Mouse (Mus musculus) E14TG2a.4 (cell line): ENCODE measurements around the gene Stra6.

Source experiments
- CTCF ChIP-seq: conservative IDR thresholded peaks from 2 replicates; pipeline ENCODE4 v1.5.1; 2014; ENCODE audit warnings: low read length
- NANOG ChIP-seq: IDR thresholded peaks from 2 replicates; pipeline ENCODE4 v1.6.1; 2014; ENCODE audit warnings: borderline replicate concordance, low read length, mixed read lengths
- POU5F1 ChIP-seq: IDR thresholded peaks from 2 replicates; pipeline ENCODE4 v1.6.1; 2014; ENCODE audit warnings: low read length, borderline replicate concordance

- TF ChIP-seq CTCF (no peak), NANOG (no peak), POU5F1 (no peak)
Measured at GRCm38 (mm10) chr9:58016962-58017361, 46.6 kb upstream of the Stra6 start.
